Mouse (Mus musculus) spleen, adult 2 months (tissue): ENCODE measurements around the gene Stxbp4.

Experiments used
- CTCF ChIP-seq: fragments of 200-500 bp; IDR thresholded peaks from 2 replicates; pipeline ENCODE4 v1.5.1; 2011; ENCODE audit warnings: mild to moderate bottlenecking, inconsistent platforms; ENCODE audit not compliant: insufficient read depth, insufficient read length, insufficient replicate concordance; ENCODE audit errors: extremely low read depth
- POLR2A ChIP-seq: fragments of 200-500 bp; IDR thresholded peaks from 2 replicates; pipeline ENCODE4 v1.6.1; 2011; ENCODE audit warnings: low read depth, low read length, inconsistent platforms

DNA sequence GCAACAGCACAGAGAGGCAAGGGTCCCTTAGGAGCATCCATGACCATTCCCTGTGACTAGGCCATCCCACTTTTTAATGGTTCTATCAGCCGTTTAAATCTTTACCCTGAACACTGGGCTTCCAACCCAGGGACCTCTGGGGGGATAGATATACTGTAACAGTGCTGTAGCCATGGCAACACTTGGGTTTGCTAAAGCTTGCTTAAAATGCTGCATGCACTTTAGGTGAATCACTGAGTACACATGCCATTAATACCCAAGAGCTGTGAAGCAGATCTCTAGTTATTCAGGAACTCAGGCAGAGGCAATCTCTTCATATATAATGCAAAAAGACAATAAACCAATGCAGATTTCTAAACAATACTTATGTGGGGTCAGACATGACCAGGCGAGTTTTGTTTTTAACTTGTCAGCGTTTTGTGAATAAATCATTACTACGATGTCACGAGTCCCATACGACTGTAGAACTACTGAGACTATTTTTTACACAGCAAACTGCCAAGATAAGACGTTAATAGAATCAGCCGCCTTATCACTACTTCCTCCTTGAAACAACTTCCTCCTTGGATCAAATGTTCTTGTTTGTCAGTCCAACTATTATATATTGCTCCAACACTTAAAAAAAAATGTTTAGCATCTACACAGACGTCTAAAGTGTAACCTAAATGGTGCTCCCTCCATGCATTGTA lies 79.4 kb downstream of the Stxbp4 start:
- TF ChIP-seq CTCF (no peak), POLR2A (no peak)
